Mouse (Mus musculus) layer of hippocampus, adult 8-10 months (tissue): ENCODE measurements around the gene Cd302. TPM values are rescaled to one million over a fixed set of nuclear protein-coding genes. Genes with fewer than 3 reads are reported as not detected.
A peak's percentile ranks its signal among the peaks of the same experiment; 100 is the strongest.

ENCODE experiments used
- DNase-seq, 2 experiments: peaks; one replicate each; pipeline ENCODE4 v3.0.0; 2022; ENCODE audit warnings: low spot score in 2 of 2
- total RNA-seq, 4 experiments: library from RNA; stranded (reverse); gene quantifications; 2 replicates each; pipeline ENCODE4 v1.2.4; 2022

Gene Cd302
- total RNA-seq, 4 experiments from 2014 or later = 13.8 to 21.4 (median 19.2) TPM

DNA sequence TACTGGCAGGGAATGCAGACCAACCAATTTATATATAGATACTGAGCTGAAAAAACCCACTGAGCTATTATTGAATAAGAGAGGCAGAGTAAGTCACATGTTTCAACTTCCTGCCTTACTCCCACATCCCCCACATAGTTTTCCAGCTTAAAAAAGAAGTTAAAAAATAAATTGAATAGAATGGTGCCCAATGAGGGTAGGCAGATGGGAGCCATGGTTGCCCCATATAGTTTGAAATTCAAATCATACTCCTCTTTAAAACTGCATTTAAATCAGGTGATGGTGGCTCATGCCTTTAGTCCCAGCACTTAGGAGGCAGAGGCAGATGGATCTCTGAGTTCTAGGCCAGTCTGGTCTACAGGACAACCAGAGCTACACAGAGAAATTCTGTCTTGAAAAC, 30.8 kb downstream of the Cd302 start:
- no peak for DNase-seq

DNA sequence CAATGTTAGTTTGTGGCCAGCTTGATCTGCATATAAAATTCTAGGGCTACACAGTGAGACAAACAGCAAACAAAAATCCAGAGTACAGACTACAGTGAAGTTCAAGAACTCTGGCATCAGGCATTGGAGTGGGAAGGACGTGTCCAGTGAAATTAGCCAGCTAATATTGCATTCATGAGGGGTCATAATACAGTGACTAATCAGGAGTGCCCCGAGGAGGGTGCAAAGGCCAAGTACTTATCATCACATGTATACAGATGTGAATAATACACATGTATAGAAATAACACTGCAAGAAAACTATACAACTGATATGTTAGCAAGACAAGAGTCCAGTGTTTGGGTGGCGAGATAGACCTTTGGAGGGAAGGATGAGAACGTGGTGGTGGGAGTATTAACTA, 31.5 kb downstream of the Cd302 start:
- no peak for DNase-seq

DNA sequence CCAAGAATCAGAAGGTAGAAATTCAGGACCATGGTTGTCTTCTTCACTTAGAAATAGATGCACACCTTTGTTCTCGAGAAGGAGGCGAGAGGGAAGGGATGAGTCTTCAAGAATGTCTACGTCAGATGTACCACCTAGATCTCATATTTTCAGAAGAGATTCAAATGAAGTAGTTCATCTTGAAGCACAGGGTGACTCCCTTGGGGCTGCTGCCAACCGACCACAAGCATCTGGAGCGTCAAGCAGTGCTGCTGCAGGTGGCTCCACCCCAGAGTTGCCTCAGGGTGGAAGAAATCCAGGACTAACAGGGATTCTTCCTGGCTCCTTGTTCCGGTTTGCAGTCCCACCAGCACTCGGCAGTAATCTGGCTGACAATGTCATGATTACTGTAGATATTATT, 49.8 kb downstream of the Cd302 start:
- no peak for DNase-seq

DNA sequence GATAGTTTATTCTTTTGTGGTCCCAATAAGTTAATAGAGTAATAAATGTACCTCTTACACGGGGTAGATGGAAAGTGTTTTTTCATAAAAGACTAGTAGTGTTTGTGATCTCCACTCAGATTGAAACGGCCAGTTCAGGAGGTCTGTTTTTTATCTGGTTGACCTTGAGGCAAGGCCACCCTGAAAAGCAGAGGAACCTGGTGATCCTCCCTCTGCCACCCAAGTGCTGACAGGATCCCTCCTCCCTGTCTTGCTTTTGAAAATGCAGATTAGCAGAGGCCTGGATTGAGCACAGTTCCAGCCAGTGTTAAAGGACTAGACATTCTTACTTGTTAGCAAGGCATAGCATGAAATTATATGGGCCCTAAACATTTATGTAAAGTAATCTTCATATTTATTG, 51.1 kb downstream of the Cd302 start:
- no peak for DNase-seq

DNA sequence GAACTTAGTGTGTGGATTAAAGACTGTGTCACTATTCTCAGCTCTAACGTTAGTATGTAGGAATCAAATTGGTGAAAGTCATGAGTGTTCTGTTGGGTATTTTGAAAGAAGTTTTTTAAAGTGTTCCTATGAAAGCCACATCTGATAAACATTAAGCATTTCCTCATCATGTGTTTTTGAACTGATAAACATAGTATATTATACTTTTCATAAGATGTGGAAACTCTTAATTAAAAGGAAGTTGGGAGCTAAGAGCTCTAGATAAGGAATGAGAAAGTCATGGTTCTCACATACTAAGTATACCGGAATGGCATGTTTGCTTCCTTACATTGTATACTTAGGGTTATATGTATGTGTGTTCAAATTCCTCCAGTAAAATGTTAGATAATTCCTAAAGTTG, 53.9 kb downstream of the Cd302 start:
- DNase-seq = no peak

DNA sequence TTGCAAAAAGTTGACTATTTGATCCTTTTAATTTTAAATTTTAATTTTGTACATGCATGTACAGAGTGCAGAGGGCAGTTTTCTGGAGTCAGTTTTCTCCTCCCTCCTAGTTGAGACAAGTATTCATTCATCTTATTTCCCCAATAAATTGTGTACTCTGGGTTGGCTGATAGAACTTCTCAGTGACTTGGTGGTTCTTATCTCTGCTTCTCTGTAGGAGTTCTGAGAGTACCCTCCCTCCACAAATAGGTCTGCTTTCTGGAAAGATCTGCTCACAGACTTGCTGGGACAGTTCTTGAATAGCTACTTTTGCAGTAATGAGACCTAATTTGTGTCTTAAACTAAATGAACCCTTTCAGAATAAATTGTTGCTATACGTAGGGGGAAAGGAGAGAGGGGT, 55.8 kb downstream of the Cd302 start:
- no peak for DNase-seq

DNA sequence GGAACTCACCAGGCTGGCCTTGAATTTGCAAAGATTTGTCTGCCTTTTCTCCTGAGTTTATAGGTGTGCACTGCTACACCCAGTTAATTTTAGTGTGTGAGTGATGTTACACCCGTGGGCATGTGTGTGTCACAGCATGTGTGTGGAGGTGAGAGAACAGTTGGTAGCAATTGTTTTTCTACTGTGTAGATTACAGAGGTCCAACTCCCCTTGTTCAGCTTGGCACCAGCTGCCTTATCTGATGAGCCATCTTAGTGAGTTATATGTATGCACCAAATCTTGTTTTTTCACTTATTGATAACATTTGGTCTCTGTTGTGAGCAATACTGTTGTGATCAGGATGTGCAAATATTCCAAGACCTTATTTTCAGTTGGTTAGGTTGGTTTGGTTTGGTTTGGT, 60.8 kb downstream of the Cd302 start:
- no peak for DNase-seq

DNA sequence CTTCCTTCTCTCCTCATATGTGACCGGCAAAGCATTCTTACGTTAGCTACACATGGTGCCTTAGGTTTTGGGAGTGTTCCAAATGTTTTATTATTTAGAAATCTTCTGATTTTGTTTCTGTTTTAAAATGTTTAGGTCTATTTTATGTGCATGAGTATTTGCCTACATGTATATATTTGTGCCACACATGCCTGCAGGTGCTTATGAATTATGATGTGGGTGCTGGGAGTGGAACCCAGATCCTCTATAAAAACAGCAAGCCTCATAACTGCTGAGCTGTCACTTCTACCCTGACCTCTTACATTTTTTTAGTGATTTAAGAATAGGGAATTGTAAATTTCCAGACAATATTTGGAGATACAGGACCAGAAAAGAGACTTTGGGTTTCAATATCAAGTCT, 62.3 kb downstream of the Cd302 start:
- no peak for DNase-seq

DNA sequence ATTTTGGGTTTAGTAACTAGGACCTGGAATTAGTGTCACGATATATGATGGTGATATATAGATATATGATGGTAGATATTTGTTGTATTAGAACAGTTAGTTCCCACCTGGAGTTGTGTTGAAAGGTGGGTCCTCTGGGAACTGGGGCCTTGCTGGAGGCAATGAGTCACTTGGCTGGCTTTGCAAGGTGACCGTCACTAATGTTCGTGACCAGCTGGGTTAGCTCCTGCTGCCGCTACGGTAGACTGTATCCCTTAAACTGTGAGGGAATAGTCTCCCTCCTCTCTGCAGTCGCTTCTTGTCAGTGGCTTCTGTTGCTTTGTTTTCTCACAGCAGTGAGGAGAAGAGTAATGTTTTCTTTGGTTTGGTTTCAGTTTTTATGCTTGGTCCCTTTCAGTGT, 63.1 kb downstream of the Cd302 start:
- DNase-seq = no peak

DNA sequence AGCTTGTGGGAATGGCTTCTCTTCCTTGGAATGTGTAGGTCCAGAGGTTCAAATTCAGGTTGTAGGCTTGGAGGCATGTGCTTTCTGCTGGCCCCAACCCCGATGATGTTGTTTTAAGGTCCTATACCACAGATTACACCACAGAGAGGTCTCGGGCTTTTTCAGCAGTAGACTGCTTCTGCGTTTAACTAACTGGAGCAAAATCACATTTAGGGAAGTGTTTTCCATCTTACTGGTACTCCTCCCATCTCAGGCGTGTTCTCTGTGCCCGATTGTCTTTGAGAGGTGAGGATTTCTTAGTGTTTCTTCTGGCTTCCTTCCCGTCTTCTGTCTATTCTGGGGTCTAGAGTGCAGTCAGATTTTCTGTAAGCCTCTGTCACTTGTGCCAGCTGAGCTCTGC, 66.7 kb downstream of the Cd302 start:
- no peak for DNase-seq

DNA sequence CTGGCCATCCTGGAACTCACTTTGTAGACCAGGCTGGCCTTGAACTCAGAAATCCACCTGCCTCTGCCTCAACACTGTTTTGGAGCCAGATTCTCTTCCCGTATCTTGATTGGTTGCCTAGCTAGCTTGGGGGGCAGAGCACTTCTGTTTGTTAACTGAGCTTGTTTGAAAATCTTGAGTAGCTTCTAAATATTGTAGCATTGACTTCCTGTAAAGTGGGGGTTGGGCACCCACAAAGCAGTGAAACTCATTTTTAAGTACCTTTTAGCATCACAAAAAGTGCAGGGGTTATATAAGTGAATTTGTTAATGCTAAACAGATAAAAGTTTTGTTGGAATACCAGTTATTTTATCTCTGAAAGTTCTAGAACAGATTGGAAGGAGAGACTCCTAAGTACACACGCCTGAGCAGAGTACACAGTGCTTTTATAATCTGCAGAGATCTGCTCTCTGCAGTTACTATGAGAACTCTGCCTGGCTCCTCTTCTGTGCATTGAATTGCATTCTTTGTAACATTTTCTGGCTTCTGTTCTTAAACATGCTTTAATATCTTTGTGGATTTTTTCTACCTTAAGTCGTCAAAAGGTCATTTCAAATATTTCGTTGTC, 67.6 kb downstream of the Cd302 start:
- DNase-seq = no peak

DNA sequence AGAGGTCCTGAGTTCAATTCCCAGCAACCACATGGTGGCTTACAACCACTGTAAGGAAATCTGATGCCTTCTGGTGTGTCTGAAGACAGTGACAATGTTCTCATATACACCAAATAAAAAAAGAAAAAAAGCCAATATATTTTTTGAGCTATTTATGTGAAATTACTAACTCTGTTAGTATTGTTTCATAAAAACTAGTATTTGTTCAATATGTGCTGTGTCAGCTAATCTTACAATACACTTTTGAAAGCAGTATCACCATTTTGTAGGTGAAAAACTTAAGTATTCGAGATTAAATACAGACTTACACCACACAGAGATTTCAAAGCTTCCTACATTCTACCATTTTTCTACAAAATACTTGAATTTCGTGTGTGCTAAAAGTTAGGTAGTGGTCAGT, 69.6 kb downstream of the Cd302 start:
- no peak for DNase-seq

DNA sequence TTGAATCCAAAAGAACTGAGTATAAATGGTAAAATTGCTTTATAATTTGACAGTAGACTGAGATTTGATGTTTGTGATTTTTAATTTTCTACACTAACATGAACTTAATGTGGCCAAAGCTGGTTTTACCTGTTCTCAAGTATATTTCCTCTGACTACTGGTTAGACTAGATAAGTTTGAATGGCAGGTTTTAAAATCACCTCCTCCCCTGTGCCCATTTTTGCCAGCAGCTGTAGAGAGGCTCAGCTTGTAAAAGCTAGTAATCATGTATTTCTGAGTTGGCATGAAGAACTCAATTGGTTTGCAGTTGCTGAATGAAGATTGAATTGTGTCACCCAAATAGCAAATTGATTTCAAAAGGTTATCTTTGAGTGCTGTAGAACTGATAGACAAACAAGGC, 71.8 kb downstream of the Cd302 start:
- DNase-seq = no peak

DNA sequence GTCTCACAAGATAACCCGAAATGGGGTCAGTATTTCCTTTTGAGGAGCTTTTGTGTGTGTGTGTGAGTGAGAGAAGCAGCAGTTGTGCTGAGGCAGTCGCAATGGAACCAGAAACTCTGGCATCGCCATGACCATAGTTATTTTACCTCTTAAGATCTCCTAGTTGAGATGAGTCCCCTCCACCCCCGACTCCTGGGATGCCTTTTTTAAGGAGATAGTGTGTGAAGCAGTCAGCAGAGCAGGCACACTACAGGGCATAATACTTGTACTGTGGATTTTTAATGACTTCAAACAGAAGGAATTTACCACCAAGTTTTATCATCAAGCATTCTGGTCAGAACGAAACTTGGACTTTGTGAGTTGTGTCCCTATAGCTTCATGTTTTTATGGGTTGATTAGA, 73.5 kb downstream of the Cd302 start:
- no peak for DNase-seq

DNA sequence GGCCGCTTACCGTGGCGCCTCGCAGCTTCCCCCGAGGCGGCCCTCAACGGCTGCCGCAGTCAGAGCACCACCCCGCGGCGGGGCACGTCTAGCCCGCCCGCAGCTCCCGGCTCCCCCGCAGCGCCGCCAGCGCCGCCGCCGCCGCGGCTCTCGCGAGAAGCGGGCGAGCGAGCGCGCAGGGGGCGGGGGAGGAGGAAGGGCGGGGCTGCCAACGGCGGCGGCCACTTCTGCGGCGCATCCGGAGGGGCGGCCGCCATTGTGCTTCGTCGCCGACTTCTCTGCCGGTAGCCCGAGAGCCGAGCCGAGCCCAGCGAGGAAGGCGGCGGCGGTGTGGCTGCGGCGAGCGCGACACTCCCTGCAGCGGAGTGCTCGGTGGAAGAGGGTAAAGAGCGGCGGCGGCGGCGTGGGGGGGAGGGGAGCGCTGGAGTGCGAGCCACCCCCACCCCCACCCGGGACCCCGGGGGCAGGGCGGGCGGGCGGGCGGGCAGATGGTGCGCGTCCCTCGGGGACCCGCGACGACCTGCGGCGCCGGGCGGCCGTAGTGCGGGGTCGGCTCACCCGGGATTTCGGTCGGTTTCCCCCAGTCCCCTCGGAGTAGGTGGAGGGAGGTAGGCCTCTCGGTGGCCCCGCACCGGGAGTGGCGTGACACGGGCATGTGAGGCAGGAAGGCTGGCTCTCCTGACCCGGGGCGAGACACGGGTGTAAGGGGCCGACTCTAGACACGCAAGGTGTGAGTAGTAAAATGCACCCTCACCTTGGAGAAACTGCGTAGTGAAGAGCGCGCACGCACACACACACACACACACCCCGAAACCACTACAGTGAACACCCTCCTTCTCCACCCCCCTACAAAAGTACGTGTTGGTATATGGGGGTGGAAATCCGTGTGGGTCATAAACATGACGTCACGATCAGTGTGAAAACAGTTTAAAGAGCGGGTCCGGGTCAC, 74.3 kb downstream of the Cd302 start, which contains the start of the genes Baz2b and March7:
TSS of gene Baz2b (minus strand) at position 137 of the 949 bp plus-strand sequence.
TSS of gene March7 (plus strand) at position 185 of the 949 bp plus-strand sequence.
- DNase-seq = peak; percentile 61 to 73

DNA sequence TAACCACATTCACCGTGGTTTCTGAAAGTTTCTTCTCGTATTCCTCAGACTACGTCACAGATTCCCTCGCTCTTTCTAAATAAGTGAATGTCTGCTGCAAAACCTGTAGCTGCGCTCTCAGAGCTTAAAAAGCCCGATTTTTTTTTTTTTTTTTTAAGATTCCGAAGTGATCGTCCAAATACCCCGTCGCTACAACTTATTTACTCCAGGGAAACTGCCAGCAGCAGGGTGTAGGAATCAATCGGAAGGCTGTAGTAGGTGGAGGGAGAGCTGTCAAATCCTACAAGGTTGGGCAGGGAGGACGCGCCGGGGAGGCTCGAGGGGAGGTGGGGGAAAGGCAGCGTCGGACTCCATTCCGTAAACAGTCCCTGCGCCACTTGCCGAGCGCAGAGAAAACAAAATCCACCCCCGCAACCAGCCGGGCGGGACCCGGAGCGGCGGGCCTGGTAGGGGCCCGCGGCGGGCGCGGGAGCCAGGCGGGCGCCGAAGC, 75.1 kb downstream of the Cd302 start:
- DNase-seq = peak; percentile 39 to 45

DNA sequence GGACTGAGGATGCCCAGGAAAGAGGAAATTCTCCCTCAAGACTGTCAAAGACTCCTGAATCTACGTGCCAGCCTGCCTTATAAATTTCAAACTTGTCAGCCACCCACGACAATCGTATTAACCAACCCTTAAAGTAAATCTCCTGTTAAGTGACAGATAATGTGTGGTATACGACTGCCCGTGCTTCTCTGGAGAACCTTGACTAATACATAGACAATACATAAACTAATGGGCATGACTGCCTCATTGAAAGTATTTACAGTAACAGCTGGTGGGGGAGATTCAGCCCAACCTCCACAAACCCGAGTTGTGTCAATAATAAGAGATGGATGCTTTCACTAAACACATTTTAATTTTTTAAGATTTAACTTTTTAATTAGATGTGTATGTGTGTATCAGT, 78.5 kb downstream of the Cd302 start:
- DNase-seq = no peak

DNA sequence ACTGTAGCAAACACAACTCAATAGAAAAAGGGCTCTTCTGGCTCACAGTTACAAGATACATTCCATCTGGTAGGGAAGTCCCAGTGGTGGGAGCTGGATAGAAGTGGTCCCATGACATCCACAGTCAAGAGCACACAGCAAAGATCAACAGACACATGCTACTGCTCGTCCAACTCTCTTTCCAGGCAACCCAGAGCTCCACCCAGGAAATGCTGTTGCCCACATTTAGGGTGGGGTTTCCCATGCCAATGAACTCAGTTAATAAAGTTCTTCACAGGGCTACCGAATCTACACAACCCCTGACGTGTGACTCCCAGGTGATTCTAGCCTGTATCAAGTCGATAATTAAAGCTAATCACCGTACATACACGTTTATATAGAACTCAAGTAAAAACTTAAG, 80.1 kb downstream of the Cd302 start:
- DNase-seq = no peak

DNA sequence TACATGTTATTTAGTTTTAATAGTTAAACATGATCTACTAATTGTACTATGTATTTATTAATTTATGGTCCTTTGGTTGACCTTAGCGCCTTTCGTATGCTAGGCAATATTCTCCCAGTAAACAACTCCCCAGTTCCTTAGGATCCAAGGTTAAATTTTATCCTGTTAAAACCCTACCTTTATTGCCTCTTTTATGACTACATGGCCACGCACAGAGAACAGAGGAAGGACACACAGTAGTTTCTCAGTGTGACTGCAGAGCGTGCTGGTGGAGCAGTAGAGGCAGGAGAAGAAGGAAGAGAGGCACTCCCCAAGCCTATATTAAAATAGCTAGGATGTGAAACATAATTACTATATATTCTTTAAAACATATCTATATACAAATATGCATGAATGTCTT, 80.6 kb downstream of the Cd302 start:
- no peak for DNase-seq

DNA sequence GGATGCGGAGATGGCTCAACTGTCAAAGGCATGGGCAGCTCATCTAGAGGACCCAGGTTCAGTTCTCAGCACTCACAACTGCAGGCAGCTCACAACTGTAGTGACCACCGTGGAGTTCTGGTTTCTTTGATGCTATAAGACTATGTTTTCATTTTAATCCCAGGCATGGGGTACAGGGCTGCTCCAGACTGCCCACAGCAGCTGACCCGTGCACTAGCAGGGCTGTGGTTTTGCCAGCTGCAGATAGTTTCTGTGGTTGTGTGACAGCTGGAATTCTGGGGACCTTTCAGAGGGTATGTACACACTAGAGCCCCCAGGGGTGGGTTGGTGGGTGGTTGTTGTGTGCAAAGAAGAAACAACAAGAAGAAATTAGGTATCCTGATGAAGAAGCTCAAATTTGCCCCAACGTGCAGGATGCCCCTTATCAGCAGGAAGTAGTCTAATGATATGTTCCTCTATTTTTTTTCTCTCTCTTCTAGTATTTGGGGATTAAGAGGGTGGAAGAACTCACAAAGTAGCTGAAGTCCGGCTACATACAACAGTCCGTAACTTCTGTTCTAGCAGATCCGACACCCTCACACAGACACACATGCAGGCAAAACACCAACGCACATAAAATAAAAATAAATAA, 81.3 kb downstream of the Cd302 start:
- no peak for DNase-seq
